Mouse (Mus musculus): Measurements from ENCODE around the gene Pdlim7.
A peak's percentile ranks its signal among the peaks of the same experiment; 100 is the strongest.

Gene Pdlim7

GRCm38 (mm10) chr13:55513111-55513748, at the start of gene Pdlim7:
TSS of gene Pdlim7 (minus strand) at chr13:55513676.
- DNase-seq (ENCODE audit: low spot score in 2 of 2), result peak; percentile 76 to 81

- no peak for DNase-seq (ENCODE audit: low spot score in 2 of 2)
Measured at GRCm38 (mm10) chr13:55557499-55557898, 44.0 kb upstream of the Pdlim7 start.

- DNase-seq (ENCODE audit: low spot score in 2 of 2), result no peak
Measured at GRCm38 (mm10) chr13:55555921-55556320, 42.4 kb upstream of the Pdlim7 start.

- DNase-seq (ENCODE audit: low spot score in 2 of 2), result no peak
Measured at GRCm38 (mm10) chr13:55549061-55549460, 35.6 kb upstream of the Pdlim7 start.

- no peak for DNase-seq (ENCODE audit: low spot score in 2 of 2)
Measured at GRCm38 (mm10) chr13:55548426-55548825, 35.0 kb upstream of the Pdlim7 start.

GRCm38 (mm10) chr13:55547916-55548315, 34.4 kb upstream of the Pdlim7 start:
- no peak for DNase-seq (ENCODE audit: low spot score in 2 of 2)

GRCm38 (mm10) chr13:55544792-55545191, 31.3 kb upstream of the Pdlim7 start:
- DNase-seq (ENCODE audit: low spot score in 2 of 2), result no peak

GRCm38 (mm10) chr13:55543447-55543846, 30.0 kb upstream of the Pdlim7 start:
- DNase-seq (ENCODE audit: low spot score in 2 of 2), result no peak

GRCm38 (mm10) chr13:55542891-55543290, 29.4 kb upstream of the Pdlim7 start:
- DNase-seq (ENCODE audit: low spot score in 2 of 2), result no peak

- DNase-seq (ENCODE audit: low spot score in 2 of 2), result peak; percentile 37 to 46
Measured at GRCm38 (mm10) chr13:55540933-55541332, 27.5 kb upstream of the Pdlim7 start.

GRCm38 (mm10) chr13:55536194-55537175, 23.0 kb upstream of the Pdlim7 start, which contains the start of gene Ddx41:
TSS of gene Ddx41 (minus strand) at chr13:55536658.
- DNase-seq (ENCODE audit: low spot score in 2 of 2), result peak; percentile 98 to 99

GRCm38 (mm10) chr13:55535796-55536193, 22.3 kb upstream of the Pdlim7 start:
- no peak for DNase-seq (ENCODE audit: low spot score in 2 of 2)

- no peak for DNase-seq (ENCODE audit: low spot score in 2 of 2)
Measured at GRCm38 (mm10) chr13:55535191-55535590, 21.7 kb upstream of the Pdlim7 start.

- peak; percentile 92 to 93 for DNase-seq (ENCODE audit: low spot score in 2 of 2)
Measured at GRCm38 (mm10) chr13:55529198-55529915, 15.9 kb upstream of the Pdlim7 start, which contains the start of gene Dok3. TSS of gene Dok3 (minus strand) at chr13:55529296.

- peak; percentile 79 to 80 for DNase-seq (ENCODE audit: low spot score in 2 of 2)
Measured at GRCm38 (mm10) chr13:55527834-55528772, 14.6 kb upstream of the Pdlim7 start.

- peak; percentile 40 to 47 for DNase-seq (ENCODE audit: low spot score in 2 of 2)
Measured at GRCm38 (mm10) chr13:55527212-55527611, 13.7 kb upstream of the Pdlim7 start.

GRCm38 (mm10) chr13:55525733-55526553, 12.5 kb upstream of the Pdlim7 start:
- DNase-seq (ENCODE audit: low spot score in 2 of 2), result no peak

- DNase-seq (ENCODE audit: low spot score in 2 of 2), result no peak
Measured at GRCm38 (mm10) chr13:55523951-55524600, 10.6 kb upstream of the Pdlim7 start.

- DNase-seq (ENCODE audit: low spot score in 2 of 2), result peak in 1 of 2 experiments; percentile 25
Measured at GRCm38 (mm10) chr13:55523278-55523677, 9.8 kb upstream of the Pdlim7 start.

All from spleen, postnatal 36 days (tissue).